Mouse (Mus musculus) embryonic facial prominence, embryonic 12.5 days (tissue): ENCODE data around the gene Cyp2c69. TPM values are rescaled to one million over a fixed set of nuclear protein-coding genes. Genes with fewer than 3 reads are reported as not detected.
"Not testable (repeated sequence)": the region's sequence is repeated elsewhere in the genome, so short reads cannot be mapped to it uniquely, and the experiment has no call there.

Experiments used
- ATAC-seq: fragments of 200-750 bp; cut with Nextera tagmentation; 2 replicates; pipeline ENCODE4 v1.8.0; 2017; ENCODE audit not compliant: insufficient number of reproducible peaks, insufficient read depth, low FRiP score, low TSS enrichment
- H3K27ac ChIP-seq: fragments of 300-500 bp; sonication (generic); 2 replicates; pipeline ENCODE4 v1.5.1; 2016; ENCODE audit warnings: mild to moderate bottlenecking
- H3K27me3 ChIP-seq: fragments of 300-500 bp; sonication (generic); 2 replicates; pipeline ENCODE4 v1.6.1; 2016; ENCODE audit warnings: mild to moderate bottlenecking, moderate library complexity
- H3K36me3 ChIP-seq: fragments of 300-500 bp; sonication (generic); 2 replicates; pipeline ENCODE4 v1.6.1; 2016; ENCODE audit warnings: mild to moderate bottlenecking
- H3K4me1 ChIP-seq: fragments of 300-500 bp; sonication (generic); 2 replicates; pipeline ENCODE4 v1.6.1; 2016
- H3K4me2 ChIP-seq: fragments of 300-500 bp; sonication (generic); replicated peaks from 2 replicates; pipeline ENCODE4 v1.6.1; 2016; ENCODE audit warnings: mild to moderate bottlenecking, moderate library complexity
- H3K4me3 ChIP-seq: fragments of 300-500 bp; sonication (generic); 2 replicates; pipeline ENCODE4 v1.5.1; 2016; ENCODE audit warnings: mild to moderate bottlenecking
- H3K9ac ChIP-seq: fragments of 300-500 bp; sonication (generic); 2 replicates; pipeline ENCODE4 v1.6.1; 2016; ENCODE audit warnings: mild to moderate bottlenecking, moderate library complexity
- H3K9me3 ChIP-seq: fragments of 300-500 bp; sonication (generic); 2 replicates; pipeline ENCODE4 v1.6.1; 2016; ENCODE audit warnings: mild to moderate bottlenecking, moderate library complexity
- WGBS: fragments of 180-500 bp; shearing (Covaris S2); methylation state at CpG from one replicate; pipeline ENCODE4 v1.1.7; 2016; 5-methylcytosine and 5-hydroxymethylcytosine counted together
- polyA plus RNA-seq: library from polyadenylated mRNA; unstranded; fragments of >200 nt; fragmentation: Nextera tagmentation; extraction: Ambion mirVana; gene quantifications from 2 replicates; pipeline ENCODE4 v1.2.1, GENCODE M21; 2016

The Cyp2c69 gene
- polyA plus RNA-seq = not detected in 2 replicates

GRCm38 (mm10) chr19:39886699-39887098, at the start of gene Cyp2c69:
Cyp2c69 (minus strand) TSS chr19:39886799.
- H3K36me3 ChIP-seq, ATAC-seq, H3K4me1 ChIP-seq, H3K4me2 ChIP-seq, H3K27me3 ChIP-seq, H3K9ac ChIP-seq, H3K9me3 ChIP-seq, H3K27ac ChIP-seq, H3K4me3 ChIP-seq: not testable (repeated sequence)
- WGBS = 95% methylated on average over 3 of the region's 3 CpGs

- H3K9ac ChIP-seq = no peak overlapping the region
- H3K9me3 ChIP-seq = 0 out of 2 replicates have a peak, but pooled peaks cover 3% of the 10 kb centered on the region
- ATAC-seq = no peak
- no peak overlapping the region for H3K4me2 ChIP-seq
- no peaks in the 10 kb centered on the region for H3K27me3 ChIP-seq
- H3K4me1 ChIP-seq = no peaks in the 10 kb centered on the region
- WGBS = 82% methylated on average over 2 of the region's 2 CpGs
- H3K27ac ChIP-seq = no peak overlapping the region
- H3K4me3 ChIP-seq = no peak overlapping the region
- H3K36me3 ChIP-seq = no peaks in the 10 kb centered on the region
Measured at GRCm38 (mm10) chr19:39935396-39935795, 48.8 kb upstream of the Cyp2c69 start.

- no peaks in the 10 kb centered on the region for H3K36me3 ChIP-seq
- no peak overlapping the region for H3K4me2 ChIP-seq
- 59% methylated on average over 1 of the region's 1 CpGs for WGBS
- no peaks in the 10 kb centered on the region for H3K27me3 ChIP-seq
- 0 out of 2 replicates have a peak, but pooled peaks cover 3% of the 10 kb centered on the region for H3K9me3 ChIP-seq
- H3K9ac ChIP-seq = no peak overlapping the region
- ATAC-seq = no peak
- no peaks in the 10 kb centered on the region for H3K4me1 ChIP-seq
- H3K4me3 ChIP-seq = no peak overlapping the region
- H3K27ac ChIP-seq = no peak overlapping the region
Measured at GRCm38 (mm10) chr19:39930032-39930431, 43.4 kb upstream of the Cyp2c69 start.

- no peak overlapping the region for H3K4me2 ChIP-seq
- H3K36me3 ChIP-seq = no peaks in the 10 kb centered on the region
- no peaks in the 10 kb centered on the region for H3K4me1 ChIP-seq
- H3K9me3 ChIP-seq = 0 out of 2 replicates have a peak, but pooled peaks cover 6% of the 10 kb centered on the region
- H3K4me3 ChIP-seq = no peak overlapping the region
- H3K9ac ChIP-seq = no peak overlapping the region
- 88% methylated on average over 2 of the region's 2 CpGs for WGBS
- no peaks in the 10 kb centered on the region for H3K27me3 ChIP-seq
- H3K27ac ChIP-seq = no peak overlapping the region
- ATAC-seq = no peak
Measured at GRCm38 (mm10) chr19:39901656-39902055, 15.1 kb upstream of the Cyp2c69 start.

GRCm38 (mm10) chr19:39890079-39890478, 3.5 kb upstream of the Cyp2c69 start:
- H3K27ac ChIP-seq, H3K9ac ChIP-seq, H3K4me3 ChIP-seq, ATAC-seq, H3K27me3 ChIP-seq, H3K4me2 ChIP-seq, H3K9me3 ChIP-seq, H3K4me1 ChIP-seq, H3K36me3 ChIP-seq: not testable (repeated sequence)
- whole genome bisulfite sequencing = 83% methylated on average over 3 of the region's 3 CpGs

- Histone ChIP-seq H3K36me3 (no peaks in the 10 kb centered on the region), H3K4me2 (no peak overlapping the region), H3K27ac (no peak overlapping the region), H3K27me3 (no peaks in the 10 kb centered on the region), H3K9me3 (no peaks in the 10 kb centered on the region), H3K4me3 (no peak overlapping the region), H3K4me1 (no peaks in the 10 kb centered on the region), H3K9ac (no peak overlapping the region)
- ATAC-seq = no peak
- 81% methylated on average over 1 of the region's 1 CpGs for WGBS
Measured at GRCm38 (mm10) chr19:39866133-39866532, 20.5 kb downstream of the Cyp2c69 start.

- not testable (repeated sequence) for H3K4me2 ChIP-seq, H3K27me3 ChIP-seq, H3K4me1 ChIP-seq, H3K9ac ChIP-seq, H3K9me3 ChIP-seq, ATAC-seq, H3K36me3 ChIP-seq, H3K4me3 ChIP-seq, H3K27ac ChIP-seq
- 80% methylated on average over 2 of the region's 2 CpGs for WGBS
Measured at GRCm38 (mm10) chr19:39820931-39821330, 65.7 kb downstream of the Cyp2c69 start.

- not testable (repeated sequence) for H3K4me2 ChIP-seq, ATAC-seq, H3K4me3 ChIP-seq, H3K36me3 ChIP-seq, H3K4me1 ChIP-seq, H3K9ac ChIP-seq, H3K27ac ChIP-seq, H3K9me3 ChIP-seq, H3K27me3 ChIP-seq
- WGBS = 87% methylated on average over 1 of the region's 1 CpGs
Measured at GRCm38 (mm10) chr19:39816400-39816799, 70.2 kb downstream of the Cyp2c69 start.

GRCm38 (mm10) chr19:39815991-39816390, 70.6 kb downstream of the Cyp2c69 start:
- 66% methylated on average over 4 of the region's 4 CpGs for WGBS
- not testable (repeated sequence) for H3K4me1 ChIP-seq, H3K4me2 ChIP-seq, H3K9ac ChIP-seq, H3K36me3 ChIP-seq, H3K4me3 ChIP-seq, ATAC-seq, H3K27me3 ChIP-seq, H3K27ac ChIP-seq, H3K9me3 ChIP-seq

GRCm38 (mm10) chr19:39812714-39813113, 73.9 kb downstream of the Cyp2c69 start, which contains the start of gene Cyp2c40:
Cyp2c40 (minus strand) TSS chr19:39812814.
- not testable (repeated sequence) for H3K9me3 ChIP-seq, H3K36me3 ChIP-seq, ATAC-seq, H3K9ac ChIP-seq, H3K4me2 ChIP-seq, H3K4me1 ChIP-seq, H3K4me3 ChIP-seq, H3K27ac ChIP-seq, H3K27me3 ChIP-seq
- 92% methylated on average over 3 of the region's 3 CpGs for WGBS

Other genes starting within 250 kb of the Cyp2c69 start
- not detected in 2 replicates for gene Cyp2c67, start 237.7 kb downstream of the Cyp2c69 start, polyA plus RNA-seq
- not detected in 2 replicates for gene Cyp2c68, start 145.7 kb downstream of the Cyp2c69 start, polyA plus RNA-seq
- not detected in 2 replicates for gene Cyp2c40, start 74.0 kb downstream of the Cyp2c69 start, polyA plus RNA-seq
- gene Cyp2c37, start 105.6 kb upstream of the Cyp2c69 start, polyA plus RNA-seq = not detected in 2 replicates
- gene Cyp2c54, start 187.0 kb upstream of the Cyp2c69 start, polyA plus RNA-seq = not detected in 2 replicates
- gene Cyp2c50, start 202.9 kb upstream of the Cyp2c69 start, polyA plus RNA-seq = not detected in 2 replicates